Mouse (Mus musculus) thymus, postnatal 0 days (tissue): ENCODE results near the gene Hormad1. TPM values are rescaled to one million over a fixed set of nuclear protein-coding genes. Genes with fewer than 3 reads are reported as not detected.
"Not testable (repeated sequence)": the region's sequence is repeated elsewhere in the genome, so short reads cannot be mapped to it uniquely, and the experiment has no call there.

Source experiments
- DNase-seq: peaks from one replicate; pipeline ENCODE4 v3.0.0-alpha.2; 2015; ENCODE audit warnings: low spot score
- polyA plus RNA-seq: library from polyadenylated mRNA; unstranded; fragments of >200 nt; fragmentation: Nextera tagmentation; extraction: Ambion mirVana; gene quantifications from 2 replicates; pipeline ENCODE4 v1.2.1, GENCODE M21; 2015

The Hormad1 gene
- polyA plus RNA-seq: 0.13 TPM in 1 of 2 replicates, not detected in the other

GRCm38 (mm10) chr3:95559437-95559836, at the start of gene Hormad1:
TSS of gene Hormad1 (plus strand) at chr3:95559677.
- no peak for DNase-seq

GRCm38 (mm10) chr3:95511611-95512180, 47.8 kb upstream of the Hormad1 start:
- peak; percentile 80 for DNase-seq

DNA sequence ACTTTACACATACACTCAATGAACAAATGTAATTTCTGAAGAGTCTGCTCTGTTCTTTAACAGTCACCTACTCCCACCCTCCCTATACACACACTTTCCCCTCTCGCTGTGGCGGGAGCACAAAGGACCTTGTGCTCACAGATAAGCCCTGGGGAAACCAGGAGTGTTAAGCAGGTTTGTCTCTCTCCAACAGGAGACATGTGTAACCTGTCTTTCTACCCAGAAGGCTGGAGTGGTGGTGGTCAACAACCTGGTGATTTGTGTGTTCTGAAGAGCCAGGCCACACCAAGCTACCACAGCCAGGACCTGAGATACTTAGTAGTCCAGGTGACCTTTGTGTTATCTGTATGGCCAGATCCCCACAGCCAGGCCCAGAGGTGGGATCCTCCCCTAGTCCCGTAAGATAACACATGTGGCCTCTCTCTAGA, 42.8 kb upstream of the Hormad1 start:
- DNase-seq: no peak

GRCm38 (mm10) chr3:95517493-95517898, 42.0 kb upstream of the Hormad1 start:
- peak; percentile 57 for DNase-seq

DNA sequence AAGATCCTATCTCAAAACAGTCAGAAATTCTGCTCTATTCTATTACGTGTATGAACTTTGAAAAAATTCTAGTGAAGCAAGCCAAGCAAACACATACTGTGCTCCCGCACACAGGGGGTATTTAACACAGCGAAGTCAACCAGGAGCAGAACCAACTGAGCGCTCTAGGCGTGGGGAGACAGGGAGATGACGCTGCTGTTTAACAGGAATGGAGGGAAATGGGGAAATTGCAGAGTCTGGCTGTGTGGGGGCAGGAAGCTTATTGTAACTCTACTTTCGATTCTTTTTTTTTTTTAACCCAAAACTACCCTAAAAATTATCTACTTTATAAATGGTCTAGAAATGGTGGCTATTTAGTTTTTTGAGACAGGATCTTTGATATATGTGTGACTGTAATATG, 40.6 kb upstream of the Hormad1 start:
- DNase-seq: no peak

DNA sequence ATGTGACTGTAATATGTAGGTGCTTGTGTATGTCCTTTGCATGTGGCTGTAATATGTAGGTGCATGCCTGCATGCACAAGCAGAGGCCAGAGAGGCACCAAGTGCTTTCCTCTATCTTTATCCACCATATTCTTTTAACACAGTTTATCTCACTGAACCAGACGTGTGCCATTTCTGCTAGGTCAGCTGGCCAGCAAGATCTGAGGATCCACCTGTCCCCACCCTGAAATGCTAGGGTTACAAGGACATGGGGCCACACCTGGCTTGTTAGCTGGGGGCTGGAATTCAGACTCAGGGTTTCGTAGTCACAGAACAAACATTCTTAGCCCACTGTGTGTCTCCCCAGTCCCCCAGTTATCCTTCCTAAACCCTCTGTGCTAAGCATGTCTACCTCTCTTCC, 40.2 kb upstream of the Hormad1 start:
- DNase-seq: no peak

DNA sequence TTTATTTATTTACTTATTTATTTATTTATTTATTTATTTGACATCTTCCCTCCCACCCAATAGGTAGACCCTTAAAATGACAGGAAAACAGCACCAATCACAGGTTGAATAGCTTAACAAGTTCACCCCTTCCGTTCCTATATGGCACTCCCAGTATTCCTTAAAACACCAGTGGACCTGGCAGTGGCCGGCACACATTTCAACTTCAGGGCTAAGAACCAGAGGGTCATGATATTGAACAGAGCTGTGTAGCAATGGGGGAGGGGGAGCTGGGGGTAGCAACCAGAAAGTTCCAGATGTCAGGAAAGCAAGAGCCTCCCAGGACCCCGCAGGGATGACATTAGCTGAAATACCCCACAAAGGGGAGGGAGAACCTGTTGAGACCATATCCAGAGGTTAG, 39.4 kb upstream of the Hormad1 start:
- no peak for DNase-seq

DNA sequence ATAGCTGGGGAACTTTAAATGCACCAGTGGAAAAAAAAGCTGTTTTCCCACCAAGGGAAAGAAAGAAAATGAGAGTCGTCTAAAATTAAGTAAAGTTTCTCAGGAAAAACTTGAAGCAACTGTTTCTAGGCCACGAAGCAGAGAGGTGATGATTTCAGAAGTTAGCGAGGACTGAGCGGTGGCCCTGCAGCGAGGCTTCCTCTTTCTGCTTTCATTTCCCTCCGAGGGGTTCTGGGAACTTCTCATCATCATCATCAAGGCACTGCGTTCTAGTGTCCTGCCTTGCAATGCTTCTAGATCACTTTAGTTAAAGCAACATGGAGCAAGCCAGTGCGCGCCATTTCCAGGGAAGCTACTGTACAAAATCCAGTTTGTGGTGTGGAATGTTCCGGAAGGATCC, 38.3 kb upstream of the Hormad1 start:
- peak; percentile 10 for DNase-seq

GRCm38 (mm10) chr3:95523662-95524061, 35.8 kb upstream of the Hormad1 start:
- peak; percentile 36 for DNase-seq

GRCm38 (mm10) chr3:95524673-95525072, 34.8 kb upstream of the Hormad1 start:
- no peak for DNase-seq

GRCm38 (mm10) chr3:95526111-95526510, 33.4 kb upstream of the Hormad1 start:
- DNase-seq: no peak

DNA sequence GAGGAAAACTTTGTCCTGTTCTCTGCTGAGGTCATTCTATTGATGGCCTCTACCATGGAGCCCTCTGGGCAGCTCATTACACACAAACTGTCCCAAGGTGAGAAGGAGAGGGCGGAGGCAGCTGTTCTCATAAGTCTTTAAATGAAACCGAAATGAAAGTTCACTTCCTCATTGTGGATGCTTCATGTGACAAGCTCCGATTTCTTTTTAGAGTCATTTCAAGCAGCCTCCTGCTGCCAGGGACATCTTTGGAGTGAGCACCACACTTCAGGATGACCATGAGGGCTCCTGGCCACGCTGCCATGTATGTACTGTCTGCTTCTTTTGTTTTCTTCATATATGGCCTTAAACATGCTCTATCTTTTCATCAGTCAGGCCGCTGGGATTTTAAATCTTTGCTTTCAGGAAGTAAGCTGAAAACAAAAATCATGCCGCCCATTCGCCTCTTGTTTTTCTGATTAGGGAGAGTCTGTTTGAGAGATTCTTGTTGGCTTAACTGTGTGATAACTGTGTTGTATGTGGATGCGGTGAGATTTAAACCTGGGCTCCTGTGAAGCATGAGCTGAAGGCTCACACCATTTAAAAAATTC, 32.8 kb upstream of the Hormad1 start, which contains the start of gene Ctss:
Gene Ctss, plus strand, starts transcription at position 165 of the 590 bp plus-strand sequence.
- DNase-seq: no peak

DNA sequence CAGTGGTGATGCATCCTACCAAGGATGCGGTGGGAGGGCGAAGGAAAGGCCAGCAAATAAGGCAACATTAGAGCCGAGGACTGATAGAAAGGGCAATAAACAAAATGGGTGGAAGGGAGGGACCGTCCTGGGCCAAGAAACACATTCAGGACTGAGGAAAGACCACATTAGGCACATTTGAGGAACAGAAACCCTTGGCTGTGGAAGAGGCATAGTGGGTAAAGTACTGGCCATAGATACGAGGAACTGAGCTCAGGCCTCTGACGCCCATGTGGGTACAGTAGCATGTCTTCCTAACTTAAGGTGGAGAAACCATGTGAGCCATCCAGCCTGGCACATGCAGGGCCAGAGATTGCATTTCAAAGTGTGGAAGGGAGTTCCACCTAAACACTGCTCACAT, 29.7 kb upstream of the Hormad1 start:
- no peak for DNase-seq

DNA sequence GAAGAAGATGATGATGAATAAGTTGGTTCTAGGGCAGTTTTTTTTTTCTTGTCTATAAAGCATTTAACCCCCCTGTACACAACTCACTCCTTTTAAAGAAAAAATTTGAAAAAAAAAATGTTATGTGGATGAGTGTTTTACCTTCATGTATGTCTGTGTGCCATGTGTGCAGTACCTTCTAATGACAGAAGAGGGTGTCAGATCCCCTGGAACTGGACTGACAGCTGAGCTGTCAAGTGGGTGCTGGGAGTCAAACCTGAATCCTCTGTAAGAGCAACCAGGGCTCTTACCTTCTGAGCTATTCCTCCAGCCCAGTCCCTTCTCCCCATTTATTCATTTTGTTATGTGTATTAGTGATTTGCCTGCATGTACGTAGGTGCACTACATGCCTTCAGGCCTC, 28.5 kb upstream of the Hormad1 start:
- no peak for DNase-seq

DNA sequence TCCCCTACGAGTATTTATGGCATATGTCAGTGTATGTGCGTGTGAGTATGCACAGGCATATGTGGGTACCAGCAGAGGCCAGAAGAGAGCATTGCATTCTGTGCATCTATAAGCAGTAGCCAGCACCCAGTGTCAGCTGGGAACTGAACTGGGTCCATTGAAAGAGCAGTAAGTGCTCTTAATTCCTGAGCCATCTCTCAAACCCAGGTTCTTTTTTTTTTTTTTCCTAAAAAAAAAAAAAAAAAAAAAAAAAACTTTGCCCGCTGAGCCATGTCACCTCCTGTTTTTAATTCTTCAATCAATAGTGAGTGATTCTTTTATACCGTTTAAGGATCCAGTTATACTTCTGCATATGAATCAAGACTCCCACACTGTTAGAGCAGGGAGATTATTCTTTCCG, 26.1 kb upstream of the Hormad1 start:
- no peak for DNase-seq

DNA sequence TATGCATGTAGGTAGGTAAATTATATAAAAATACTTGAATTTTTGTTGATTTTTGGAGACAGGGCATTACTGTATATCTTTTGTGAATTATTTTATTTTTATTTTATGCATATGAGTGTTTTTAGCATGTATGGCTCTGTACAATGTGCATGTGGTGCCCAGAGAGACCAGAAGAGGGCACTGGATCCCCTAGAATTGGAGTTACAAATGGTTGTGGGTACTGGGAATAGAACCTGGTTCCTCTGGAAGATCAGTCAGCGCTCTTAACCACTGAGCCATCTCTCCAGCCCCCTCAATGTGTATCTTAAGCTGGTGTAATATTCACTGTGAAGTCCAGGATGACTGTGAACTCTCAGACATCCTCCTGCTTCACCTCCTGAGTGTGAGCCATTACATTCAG, 24.6 kb upstream of the Hormad1 start:
- DNase-seq: no peak

DNA sequence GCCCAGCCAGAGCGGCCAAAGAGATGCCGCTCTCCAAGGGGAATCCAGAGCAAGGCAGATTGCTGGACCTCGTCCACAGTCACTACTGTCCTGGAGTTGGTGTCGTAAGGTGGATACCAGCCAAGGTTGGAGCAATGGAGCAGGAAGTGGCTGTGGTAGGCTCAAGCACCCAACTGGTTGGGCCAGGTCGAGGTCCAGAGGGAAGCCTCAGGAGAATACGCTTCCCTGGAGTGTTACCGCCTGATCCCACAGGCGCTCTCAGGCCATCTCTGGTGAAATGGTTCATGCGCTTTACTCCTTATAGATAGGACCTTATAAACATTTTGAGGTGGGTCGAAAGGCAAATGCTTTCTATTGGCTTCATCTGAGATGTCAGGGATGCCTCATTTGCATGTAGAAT, 20.5 kb upstream of the Hormad1 start:
- no peak for DNase-seq

DNA sequence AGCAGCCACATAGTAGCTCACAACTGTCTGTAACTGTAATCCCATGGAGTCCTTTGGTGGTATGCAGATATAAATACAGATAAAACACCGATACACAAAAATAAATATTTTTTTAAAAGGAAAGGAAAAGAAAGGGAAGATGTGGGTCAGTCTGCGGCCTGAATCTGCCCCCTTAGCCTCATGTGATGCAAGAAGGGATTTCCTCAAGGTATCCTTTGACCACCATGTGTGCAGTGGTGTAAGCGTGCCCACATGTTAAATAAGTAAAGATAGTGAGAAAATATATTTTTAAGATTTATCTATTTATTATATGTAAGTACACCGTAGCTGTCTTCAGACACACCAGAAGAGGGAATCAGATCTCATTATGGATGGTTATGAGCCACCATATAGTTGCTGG, 19.6 kb upstream of the Hormad1 start:
- no peak for DNase-seq

- DNase-seq: not testable (repeated sequence)
Measured at GRCm38 (mm10) chr3:95541186-95541585, 18.3 kb upstream of the Hormad1 start.

DNA sequence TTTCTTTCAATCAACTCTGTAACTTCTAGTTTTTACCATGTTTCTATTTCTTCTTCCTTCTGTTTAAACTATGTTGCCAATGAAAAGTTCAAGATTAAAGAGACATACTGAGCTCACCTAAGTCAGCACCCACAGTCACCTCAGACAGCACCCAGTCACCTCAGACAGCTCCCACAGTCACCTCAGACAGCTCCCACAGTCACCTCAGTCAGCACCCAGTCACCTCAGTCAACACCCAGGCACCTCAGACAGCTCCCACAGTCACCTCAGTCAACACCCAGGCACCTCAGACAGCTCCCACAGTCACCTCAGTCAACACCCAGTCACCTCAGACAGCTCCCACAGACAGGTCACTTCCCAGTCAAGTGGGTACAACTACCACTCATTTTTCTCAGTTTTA, 17.3 kb upstream of the Hormad1 start:
- DNase-seq: no peak

- DNase-seq: no peak
Measured at GRCm38 (mm10) chr3:95542981-95543380, 16.5 kb upstream of the Hormad1 start.

- DNase-seq: no peak
Measured at GRCm38 (mm10) chr3:95550176-95550575, 9.3 kb upstream of the Hormad1 start.

DNA sequence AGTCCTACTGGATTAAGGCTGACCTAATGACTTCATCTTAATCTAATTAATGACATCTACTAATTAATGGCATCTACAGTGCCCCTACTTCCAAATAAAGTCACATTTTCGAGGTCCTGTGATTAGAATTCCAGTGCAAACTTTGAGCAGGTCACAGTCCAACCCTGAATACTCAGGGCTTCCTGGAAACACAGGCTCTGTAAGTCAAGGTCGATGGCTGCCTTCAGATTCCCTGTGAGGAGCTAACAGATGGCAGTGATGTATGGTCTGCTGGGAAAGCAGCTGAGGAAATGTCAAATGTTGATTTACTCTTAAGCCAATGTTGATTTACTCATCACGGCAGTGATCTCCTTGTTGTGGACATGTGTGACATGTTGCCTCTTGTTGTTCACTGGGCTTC, 5.5 kb upstream of the Hormad1 start:
- DNase-seq: no peak
